Mouse (Mus musculus): Measurements from ENCODE around the gene Bscl2. TPM values are rescaled to one million over a fixed set of nuclear protein-coding genes. Genes with fewer than 3 reads are reported as not detected.

The Bscl2 gene
- total and polyA plus RNA-seq, 2 experiments: 27.7 to 131 TPM

DNA sequence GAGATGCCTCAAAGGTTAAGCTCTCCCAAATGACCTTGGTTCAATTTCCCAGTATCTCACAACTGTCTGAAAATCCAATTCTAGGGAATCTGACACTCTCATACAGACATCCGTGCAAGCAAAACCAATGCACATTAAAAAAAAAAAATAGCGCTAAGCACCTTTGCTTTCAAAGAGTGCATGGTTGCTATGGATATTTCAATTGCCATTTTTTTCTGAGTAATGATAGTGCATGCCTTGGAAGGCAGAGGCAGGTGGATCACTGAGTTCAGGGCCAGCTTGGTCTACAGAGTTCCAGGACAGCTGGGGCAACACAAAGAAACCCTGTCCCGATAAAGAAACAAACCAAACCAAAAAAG, 43.7 kb downstream of the Bscl2 start:
- DNase-seq (ENCODE audit: extremely low read depth, low read depth, low spot score): no peak
- H3K4me3 ChIP-seq (ENCODE audit: insufficient read depth, low read depth, low read length): peak overlapping the region; percentile 85; the same call in 1 of the 2 replicates
- no peaks in the 10 kb centered on the region for H3K79me2 ChIP-seq (ENCODE audit: control insufficient read depth, insufficient read depth, low read length)
- peaks cover 2% of the 10 kb centered on the region; the same call in 1 of the 2 replicates for H3K36me3 ChIP-seq (ENCODE audit: control insufficient read depth, insufficient read depth, low read length)
- no peak for TF ChIP-seq CTCF (IDR thresholded peaks at IDR 0.05; ENCODE audit: low read depth, low read length)
- no peak for TF ChIP-seq POLR2A (IDR thresholded peaks at IDR 0.05; ENCODE audit: extremely low read depth, insufficient read depth, low read length)
- H3K9ac ChIP-seq (ENCODE audit: low read depth, low read length): no peak overlapping the region
- peaks cover 5% of the 10 kb centered on the region; the same call in 1 of the 2 replicates for H3K4me1 ChIP-seq (ENCODE audit: control insufficient read depth, insufficient read depth, low read length)
- WGBS: 4% methylated on average over 3 of the region's 3 CpGs
- no peaks in the 10 kb centered on the region for H3K27me3 ChIP-seq (ENCODE audit: control insufficient read depth, insufficient read depth, low read length)
- H3K27ac ChIP-seq (replicated peaks; ENCODE audit: insufficient read depth, low read depth, low read length): no peak overlapping the region

DNA sequence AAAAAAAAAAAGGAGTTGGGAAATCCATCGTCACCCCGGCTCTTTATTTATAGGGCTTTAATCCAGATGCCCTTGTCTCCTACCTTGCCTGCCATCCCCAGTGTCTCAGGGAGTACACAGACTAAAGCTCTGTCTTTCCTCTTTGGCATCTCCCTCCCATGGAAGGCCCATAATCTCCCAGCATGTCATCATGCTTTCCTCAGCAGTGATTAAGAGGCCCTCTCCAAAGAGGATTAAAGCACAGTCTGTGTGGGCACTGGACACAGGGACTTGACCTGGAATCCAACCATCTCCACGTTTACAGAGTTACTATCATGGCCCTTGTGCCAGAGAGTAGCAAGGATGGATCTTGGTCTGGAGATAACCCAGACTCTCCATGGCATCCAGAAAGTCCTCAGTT, 46.3 kb downstream of the Bscl2 start, which contains the start of the genes Lbhd1 and Gm49403:
Gene Lbhd1 (plus strand): TSS at position 117 of the 400 bp plus-strand sequence.
Gene Gm49403 (plus strand): TSS at position 315 of the 400 bp plus-strand sequence.
- Histone ChIP-seq H3K27ac (replicated peaks; ENCODE audit: insufficient read depth, low read depth, low read length) (no peak within 1 kb of the TSS), H3K79me2 (ENCODE audit: control insufficient read depth, insufficient read depth, low read length) (no peaks in the 10 kb centered on the region), H3K9ac (ENCODE audit: low read depth, low read length) (no peak within 1 kb of the TSS), H3K4me1 (ENCODE audit: control insufficient read depth, insufficient read depth, low read length) (peaks cover 9% of the 10 kb centered on the region), H3K27me3 (ENCODE audit: control insufficient read depth, insufficient read depth, low read length) (no peaks in the 10 kb centered on the region), H3K4me3 (ENCODE audit: insufficient read depth, low read depth, low read length) (no peak within 1 kb of the TSS), H3K36me3 (ENCODE audit: control insufficient read depth, insufficient read depth, low read length) (no peaks in the 10 kb centered on the region; the same call in 1 of the 2 replicates)
- DNase-seq (ENCODE audit: extremely low read depth, low read depth, low spot score): no peak
- 80% methylated on average over 3 of the region's 3 CpGs for WGBS
- TF ChIP-seq CTCF (IDR thresholded peaks at IDR 0.05; ENCODE audit: low read depth, low read length) (no peak), POLR2A (IDR thresholded peaks at IDR 0.05; ENCODE audit: extremely low read depth, insufficient read depth, low read length) (no peak)

DNA sequence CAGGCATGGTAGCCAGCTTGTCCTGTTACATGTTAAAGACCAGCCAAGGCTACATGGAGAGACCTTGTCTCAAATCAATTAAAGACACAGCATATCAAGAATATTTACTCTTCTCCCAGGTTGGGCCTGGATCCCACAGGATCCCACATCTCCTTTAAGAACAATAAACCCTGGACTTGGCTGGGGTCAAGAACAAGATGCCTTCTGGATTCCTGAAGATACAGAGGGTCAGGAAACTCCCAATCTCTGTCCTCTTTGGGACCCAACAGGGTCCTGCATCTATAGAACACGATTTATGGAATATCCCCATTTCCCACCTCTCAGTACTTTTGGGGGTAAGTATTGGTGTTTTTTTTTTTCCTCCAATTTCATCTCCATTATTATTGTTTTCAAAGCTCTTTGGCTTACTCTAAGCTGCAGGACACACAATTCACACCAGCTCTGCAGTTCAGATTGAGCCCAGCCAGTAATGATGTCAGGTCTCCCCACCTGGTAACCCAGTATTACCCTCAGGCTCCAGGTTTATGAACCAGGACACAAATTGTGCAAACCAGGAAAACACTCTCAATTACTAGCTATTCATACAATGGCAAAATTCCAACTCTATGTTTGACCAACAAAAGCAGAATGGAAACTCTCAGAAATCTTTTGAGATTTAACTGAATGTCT, 49.8 kb downstream of the Bscl2 start:
- no peak for TF ChIP-seq CTCF (IDR thresholded peaks at IDR 0.05; ENCODE audit: low read depth, low read length)
- no peak for TF ChIP-seq POLR2A (IDR thresholded peaks at IDR 0.05; ENCODE audit: extremely low read depth, insufficient read depth, low read length)
- Histone ChIP-seq H3K36me3 (ENCODE audit: control insufficient read depth, insufficient read depth, low read length) (peaks cover 3% of the 10 kb centered on the region; the same call in 1 of the 2 replicates), H3K79me2 (ENCODE audit: control insufficient read depth, insufficient read depth, low read length) (peaks cover 3% of the 10 kb centered on the region; the same call in 1 of the 2 replicates), H3K4me1 (ENCODE audit: control insufficient read depth, insufficient read depth, low read length) (peaks cover 7% of the 10 kb centered on the region), H3K27ac (replicated peaks; ENCODE audit: insufficient read depth, low read depth, low read length) (no peak overlapping the region), H3K27me3 (ENCODE audit: control insufficient read depth, insufficient read depth, low read length) (no peaks in the 10 kb centered on the region), H3K9ac (ENCODE audit: low read depth, low read length) (no peak overlapping the region), H3K4me3 (ENCODE audit: insufficient read depth, low read depth, low read length) (no peak overlapping the region)
- WGBS: 26% methylated on average over 1 of the region's 1 CpGs
- peak; percentile 55 for DNase-seq (ENCODE audit: extremely low read depth, low read depth, low spot score)

DNA sequence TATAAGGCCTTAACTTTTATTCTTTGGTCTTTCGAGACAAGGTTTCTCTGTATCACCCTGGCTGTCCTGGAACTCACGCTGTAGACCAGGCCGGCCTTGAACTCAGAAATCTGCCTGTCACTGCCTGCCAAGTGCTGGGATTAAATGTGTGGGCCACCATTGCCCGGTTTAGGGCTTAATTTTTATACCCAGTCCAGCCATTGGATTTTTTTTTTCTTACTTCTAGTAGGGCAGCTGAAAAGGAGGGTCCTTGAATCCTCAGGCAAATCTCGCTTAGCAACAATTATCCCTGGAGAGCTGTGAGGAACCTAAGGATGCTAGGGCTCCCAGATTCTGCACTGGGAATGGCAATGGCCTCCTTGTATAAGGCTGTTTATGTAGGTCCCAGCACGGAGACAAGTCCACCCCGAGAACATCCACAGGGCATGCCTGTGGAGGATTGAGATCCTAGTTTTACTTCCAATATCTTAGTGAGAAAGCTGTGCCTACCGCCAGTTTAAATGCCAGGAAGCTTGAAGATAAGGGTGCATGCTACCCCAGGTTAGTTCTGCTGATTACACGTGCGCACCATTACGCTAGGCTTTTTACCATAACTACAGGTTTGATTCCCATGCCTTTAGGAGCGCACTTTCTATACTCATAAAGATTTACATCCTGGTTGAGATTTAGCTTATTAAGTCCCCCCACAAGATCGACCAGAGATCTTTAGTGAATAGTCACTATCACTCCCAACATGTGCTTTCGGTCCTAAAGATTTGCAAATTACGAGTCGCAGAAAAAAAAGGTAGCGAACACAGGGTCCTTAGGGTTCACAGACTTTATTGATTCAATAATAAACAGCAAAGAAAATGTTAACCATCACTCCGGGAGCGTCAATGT, 50.6 kb downstream of the Bscl2 start:
- H3K4me1 ChIP-seq (ENCODE audit: control insufficient read depth, insufficient read depth, low read length): peaks cover 7% of the 10 kb centered on the region
- peaks cover 3% of the 10 kb centered on the region; the same call in 1 of the 2 replicates for H3K36me3 ChIP-seq (ENCODE audit: control insufficient read depth, insufficient read depth, low read length)
- peak; percentile 27 for DNase-seq (ENCODE audit: extremely low read depth, low read depth, low spot score)
- H3K27ac ChIP-seq (replicated peaks; ENCODE audit: insufficient read depth, low read depth, low read length): peak overlapping the region; percentile 72
- peaks cover 3% of the 10 kb centered on the region; the same call in 1 of the 2 replicates for H3K79me2 ChIP-seq (ENCODE audit: control insufficient read depth, insufficient read depth, low read length)
- WGBS: 11% methylated on average over 19 of the region's 19 CpGs
- peak overlapping the region; percentile 83 for H3K9ac ChIP-seq (ENCODE audit: low read depth, low read length)
- H3K4me3 ChIP-seq (ENCODE audit: insufficient read depth, low read depth, low read length): peak overlapping the region; percentile 82
- H3K27me3 ChIP-seq (ENCODE audit: control insufficient read depth, insufficient read depth, low read length): no peaks in the 10 kb centered on the region
- TF ChIP-seq CTCF (IDR thresholded peaks at IDR 0.05; ENCODE audit: low read depth, low read length) (no peak), POLR2A (IDR thresholded peaks at IDR 0.05; ENCODE audit: extremely low read depth, insufficient read depth, low read length) (no peak)

DNA sequence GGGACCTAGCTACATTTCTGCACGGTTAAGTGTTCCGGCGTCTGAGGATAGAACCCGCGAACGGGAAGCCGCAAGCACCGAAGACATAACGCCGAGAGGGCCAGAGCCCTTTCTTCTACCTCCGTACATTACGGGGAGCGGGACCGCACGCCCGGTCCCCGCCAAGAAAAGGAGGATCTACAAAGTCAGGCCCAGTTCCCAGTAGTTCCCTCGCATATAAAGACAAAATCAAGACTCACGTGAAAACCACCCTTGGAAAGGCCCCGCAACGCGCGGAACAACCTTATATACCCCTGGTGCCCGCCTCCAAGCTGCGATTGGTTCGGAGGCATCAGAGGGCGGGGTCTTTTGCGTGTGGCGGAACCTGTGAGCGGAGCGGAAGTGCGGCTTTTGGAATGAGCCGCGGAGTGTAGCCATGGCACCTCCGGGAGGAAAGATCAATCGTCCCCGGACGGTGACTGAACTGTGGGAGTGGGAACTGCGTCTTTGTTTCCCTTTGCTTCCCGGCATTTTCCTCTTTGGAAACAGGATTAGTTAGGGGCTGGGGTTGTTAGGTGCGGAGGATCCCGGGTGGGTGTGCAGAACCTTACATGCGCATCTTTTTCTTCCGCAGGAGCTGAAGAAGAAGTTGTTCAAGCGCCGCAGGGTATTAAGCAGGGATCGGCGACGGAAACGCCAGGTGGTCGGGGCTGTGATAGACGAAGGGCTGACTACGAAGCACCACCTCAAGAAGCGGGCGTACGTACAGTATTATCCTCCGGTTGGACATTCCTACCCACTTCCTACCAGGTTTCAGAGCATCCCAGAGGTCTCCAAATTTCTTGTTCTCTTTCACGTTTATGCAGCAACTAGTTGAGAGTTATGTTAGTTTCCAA, 51.5 kb downstream of the Bscl2 start, which contains the start of the genes 1810009A15Rik and Gm49416:
Gene 1810009A15Rik (plus strand): TSS at position 343 of the 875 bp plus-strand sequence.
Gene Gm49416 (plus strand): TSS at position 416 of the 875 bp plus-strand sequence.
- Histone ChIP-seq H3K36me3 (ENCODE audit: control insufficient read depth, insufficient read depth, low read length) (peaks cover 3% of the 10 kb centered on the region; the same call in 1 of the 2 replicates), H3K27ac (replicated peaks; ENCODE audit: insufficient read depth, low read depth, low read length) (peak within 1 kb of the TSS; percentile 72), H3K4me3 (ENCODE audit: insufficient read depth, low read depth, low read length) (peak within 1 kb of the TSS; percentile 82), H3K27me3 (ENCODE audit: control insufficient read depth, insufficient read depth, low read length) (no peaks in the 10 kb centered on the region), H3K9ac (ENCODE audit: low read depth, low read length) (peak within 1 kb of the TSS; percentile 84), H3K79me2 (ENCODE audit: control insufficient read depth, insufficient read depth, low read length) (peaks cover 5% of the 10 kb centered on the region; the same call in 1 of the 2 replicates), H3K4me1 (ENCODE audit: control insufficient read depth, insufficient read depth, low read length) (peaks cover 7% of the 10 kb centered on the region)
- no peak for TF ChIP-seq CTCF (IDR thresholded peaks at IDR 0.05; ENCODE audit: low read depth, low read length)
- TF ChIP-seq POLR2A (IDR thresholded peaks at IDR 0.05; ENCODE audit: extremely low read depth, insufficient read depth, low read length): peak; percentile 63; the same call in 1 of the 2 replicates
- WGBS: under 1% methylated on average over 58 of the region's 58 CpGs
- DNase-seq (ENCODE audit: extremely low read depth, low read depth, low spot score): peak; percentile 88

Data from liver, adult 2 months (tissue).